Mouse (Mus musculus) neural tube, embryonic 13.5 days (tissue): Measurements from ENCODE around the gene Fgf7. TPM values are rescaled to one million over a fixed set of nuclear protein-coding genes. Genes with fewer than 3 reads are reported as not detected.

Experiments used
- ATAC-seq: fragments of 200-750 bp; cut with Nextera tagmentation; 2 replicates; pipeline ENCODE4 v1.8.0; 2017; ENCODE audit warnings: low read depth, mild to moderate bottlenecking, moderate TSS enrichment, moderate library complexity
- H3K27ac ChIP-seq: fragments of 300-500 bp; sonication (generic); replicated peaks from 2 replicates; pipeline ENCODE4 v1.5.1; 2015; ENCODE audit warnings: moderate library complexity, mild to moderate bottlenecking, inconsistent platforms
- H3K27me3 ChIP-seq: fragments of 300-500 bp; sonication (generic); 2 replicates; pipeline ENCODE4 v1.6.1; 2015; ENCODE audit warnings: mild to moderate bottlenecking, inconsistent platforms
- H3K36me3 ChIP-seq: fragments of 300-500 bp; sonication (generic); 2 replicates; pipeline ENCODE4 v1.6.1; 2015; ENCODE audit warnings: mild to moderate bottlenecking, inconsistent platforms
- H3K4me1 ChIP-seq: fragments of 300-500 bp; sonication (generic); replicated peaks from 2 replicates; pipeline ENCODE4 v1.6.1; 2015; ENCODE audit warnings: inconsistent platforms
- H3K4me2 ChIP-seq: fragments of 300-500 bp; sonication (generic); 2 replicates; pipeline ENCODE4 v1.6.1; 2015; ENCODE audit warnings: inconsistent platforms, mild to moderate bottlenecking, moderate library complexity
- H3K4me3 ChIP-seq: fragments of 300-500 bp; sonication (generic); 2 replicates; pipeline ENCODE4 v1.5.1; 2015; ENCODE audit warnings: mild to moderate bottlenecking, inconsistent platforms
- H3K9ac ChIP-seq: fragments of 300-500 bp; sonication (generic); 2 replicates; pipeline ENCODE4 v1.6.1; 2015; ENCODE audit warnings: moderate library complexity, mild to moderate bottlenecking, inconsistent platforms
- H3K9me3 ChIP-seq: fragments of 300-500 bp; sonication (generic); 2 replicates; pipeline ENCODE4 v1.6.1; 2016; ENCODE audit warnings: inconsistent platforms
- WGBS: fragments of 180-500 bp; shearing (Covaris S2); methylation state at CpG from one replicate; pipeline ENCODE4 v1.1.7; 2015; 5-methylcytosine and 5-hydroxymethylcytosine counted together
- polyA plus RNA-seq: library from polyadenylated mRNA; unstranded; fragments of >200 nt; fragmentation: Nextera tagmentation; extraction: Ambion mirVana; gene quantifications from 2 replicates; pipeline ENCODE4 v1.2.1, GENCODE M21; 2015

The Fgf7 gene
- polyA plus RNA-seq, 1 experiment from 2014 or later: 0.60 TPM

- ATAC-seq: no peak
- 87% methylated on average over 3 of the region's 3 CpGs for WGBS
- H3K4me2 ChIP-seq: no peak overlapping the region
- no peak overlapping the region for H3K27ac ChIP-seq
- no peaks in the 10 kb centered on the region; the same call in 1 of the 2 replicates for H3K4me1 ChIP-seq
- H3K27me3 ChIP-seq: no peaks in the 10 kb centered on the region
- H3K4me3 ChIP-seq: no peak overlapping the region
- no peaks in the 10 kb centered on the region for H3K36me3 ChIP-seq
- H3K9ac ChIP-seq: no peak overlapping the region
- H3K9me3 ChIP-seq: no peaks in the 10 kb centered on the region
Observed at GRCm38 (mm10) chr2:126065303-126065856, 30.9 kb downstream of the Fgf7 start.

GRCm38 (mm10) chr2:126069740-126070139, 35.3 kb downstream of the Fgf7 start:
- no peak overlapping the region for H3K4me3 ChIP-seq
- ATAC-seq: no peak
- no peaks in the 10 kb centered on the region for H3K36me3 ChIP-seq
- 59% methylated on average over 1 of the region's 1 CpGs for WGBS
- no peak overlapping the region for H3K4me2 ChIP-seq
- H3K27ac ChIP-seq: no peak overlapping the region
- no peaks in the 10 kb centered on the region for H3K27me3 ChIP-seq
- no peaks in the 10 kb centered on the region for H3K4me1 ChIP-seq
- H3K9me3 ChIP-seq: no peaks in the 10 kb centered on the region
- H3K9ac ChIP-seq: no peak overlapping the region

- Histone ChIP-seq H3K4me2 (no peak overlapping the region), H3K9me3 (no peaks in the 10 kb centered on the region), H3K4me3 (no peak overlapping the region), H3K4me1 (no peaks in the 10 kb centered on the region), H3K36me3 (no peaks in the 10 kb centered on the region), H3K27me3 (no peaks in the 10 kb centered on the region), H3K9ac (no peak overlapping the region), H3K27ac (no peak overlapping the region)
- ATAC-seq: no peak
- WGBS: 91% methylated on average over 4 of the region's 4 CpGs
Observed at GRCm38 (mm10) chr2:126073744-126074143, 39.3 kb downstream of the Fgf7 start.

- H3K27ac ChIP-seq: no peak overlapping the region
- H3K9ac ChIP-seq: no peak overlapping the region
- H3K27me3 ChIP-seq: no peaks in the 10 kb centered on the region
- ATAC-seq: no peak
- WGBS: 95% methylated on average over 6 of the region's 6 CpGs
- no peak overlapping the region for H3K4me3 ChIP-seq
- H3K36me3 ChIP-seq: no peaks in the 10 kb centered on the region
- H3K9me3 ChIP-seq: no peaks in the 10 kb centered on the region
- no peaks in the 10 kb centered on the region for H3K4me1 ChIP-seq
- no peak overlapping the region for H3K4me2 ChIP-seq
Observed at GRCm38 (mm10) chr2:126076506-126076905, 42.0 kb downstream of the Fgf7 start.

- Histone ChIP-seq H3K27me3 (no peaks in the 10 kb centered on the region), H3K4me2 (no peak overlapping the region), H3K4me1 (no peaks in the 10 kb centered on the region), H3K36me3 (no peaks in the 10 kb centered on the region), H3K4me3 (no peak overlapping the region), H3K27ac (no peak overlapping the region), H3K9ac (no peak overlapping the region), H3K9me3 (no peaks in the 10 kb centered on the region)
- WGBS: 64% methylated on average over 2 of the region's 2 CpGs
- ATAC-seq: no peak
Observed at GRCm38 (mm10) chr2:126079086-126079485, 44.6 kb downstream of the Fgf7 start.

GRCm38 (mm10) chr2:126084326-126084725, 49.9 kb downstream of the Fgf7 start:
- no peaks in the 10 kb centered on the region for H3K9me3 ChIP-seq
- no peak overlapping the region for H3K4me3 ChIP-seq
- no peaks in the 10 kb centered on the region for H3K27me3 ChIP-seq
- no peaks in the 10 kb centered on the region for H3K4me1 ChIP-seq
- ATAC-seq: no peak
- no peak overlapping the region for H3K27ac ChIP-seq
- H3K4me2 ChIP-seq: no peak overlapping the region
- WGBS: 87% methylated on average over 3 of the region's 3 CpGs
- no peak overlapping the region for H3K9ac ChIP-seq
- H3K36me3 ChIP-seq: no peaks in the 10 kb centered on the region

- Histone ChIP-seq H3K36me3 (no peaks in the 10 kb centered on the region), H3K9ac (no peak overlapping the region), H3K27me3 (no peaks in the 10 kb centered on the region), H3K27ac (no peak overlapping the region), H3K4me1 (no peaks in the 10 kb centered on the region), H3K4me2 (no peak overlapping the region), H3K9me3 (no peaks in the 10 kb centered on the region), H3K4me3 (no peak overlapping the region)
- no peak for ATAC-seq
- WGBS: 83% methylated on average over 8 of the region's 8 CpGs
Observed at GRCm38 (mm10) chr2:126086187-126086586, 51.7 kb downstream of the Fgf7 start.

GRCm38 (mm10) chr2:126090432-126090831, 56.0 kb downstream of the Fgf7 start:
- H3K27ac ChIP-seq: no peak overlapping the region
- 73% methylated on average over 5 of the region's 5 CpGs for WGBS
- H3K4me2 ChIP-seq: no peak overlapping the region
- no peaks in the 10 kb centered on the region for H3K4me1 ChIP-seq
- no peak for ATAC-seq
- no peak overlapping the region for H3K9ac ChIP-seq
- no peaks in the 10 kb centered on the region for H3K9me3 ChIP-seq
- no peaks in the 10 kb centered on the region for H3K36me3 ChIP-seq
- H3K4me3 ChIP-seq: no peak overlapping the region
- no peaks in the 10 kb centered on the region for H3K27me3 ChIP-seq

- H3K36me3 ChIP-seq: no peaks in the 10 kb centered on the region
- H3K4me2 ChIP-seq: no peak overlapping the region
- WGBS: 89% methylated on average over 4 of the region's 4 CpGs
- H3K27ac ChIP-seq: no peak overlapping the region
- H3K4me1 ChIP-seq: no peaks in the 10 kb centered on the region
- no peak overlapping the region for H3K9ac ChIP-seq
- no peaks in the 10 kb centered on the region for H3K27me3 ChIP-seq
- no peak overlapping the region for H3K4me3 ChIP-seq
- ATAC-seq: no peak
- no peaks in the 10 kb centered on the region for H3K9me3 ChIP-seq
Observed at GRCm38 (mm10) chr2:126094616-126095015, 60.2 kb downstream of the Fgf7 start.

Other genes starting within 250 kb of the Fgf7 start
- 26.6 and 28.5 TPM in 2 replicates for gene Galk2, start 175.5 kb upstream of the Fgf7 start, polyA plus RNA-seq
- gene Cops2, start 175.5 kb upstream of the Fgf7 start, polyA plus RNA-seq: 76.8 and 77.3 TPM in 2 replicates
- gene Fam227b, start 117.3 kb downstream of the Fgf7 start, polyA plus RNA-seq: 0.10 TPM in 1 of 2 replicates, not detected in the other
- gene Dtwd1, start 117.5 kb downstream of the Fgf7 start, polyA plus RNA-seq: 15.6 and 16.4 TPM in 2 replicates
- gene Gm17555, start 180.4 kb downstream of the Fgf7 start, polyA plus RNA-seq: not detected in 2 replicates